Mouse (Mus musculus) erythroid progenitor cell, adult 5-6 weeks (primary cell): ENCODE results near the gene Stoml2. TPM values are rescaled to one million over a fixed set of nuclear protein-coding genes. Genes with fewer than 3 reads are reported as not detected.
A peak's percentile ranks its signal among the peaks of the same experiment; 100 is the strongest.

Source experiments
- ATAC-seq: replicated peaks from 2 replicates; pipeline ENCODE4 v1.8.0; 2016; ENCODE audit warnings: moderate number of reproducible peaks, mild to moderate bottlenecking, moderate TSS enrichment, inconsistent platforms; ENCODE audit not compliant: poor library complexity, low FRiP score, severe bottlenecking
- total RNA-seq, 2 experiments: library from RNA; stranded (forward) in 1 of 2; stranded (reverse) in 1 of 2; fragments of 150-400 nt in 1 of 2; fragments of 186-747, 209-891 nt in 1 of 2; gene quantifications; 2 replicates each; pipeline versions ENCODE4 v1.2.3 to v1.2.4; 2015 to 2017; ENCODE audit warnings: low replicate concordance in 2 of 2

The Stoml2 gene
- total RNA-seq, 2 experiments from 2014 or later: 34.6 to 81.3 TPM

- no peak for ATAC-seq
Measured at GRCm38 (mm10) chr4:43039609-43040008, 8.1 kb upstream of the Stoml2 start.

GRCm38 (mm10) chr4:43038567-43039495 lies 7.3 kb upstream of the Stoml2 start:
- ATAC-seq: peak; percentile 55

DNA sequence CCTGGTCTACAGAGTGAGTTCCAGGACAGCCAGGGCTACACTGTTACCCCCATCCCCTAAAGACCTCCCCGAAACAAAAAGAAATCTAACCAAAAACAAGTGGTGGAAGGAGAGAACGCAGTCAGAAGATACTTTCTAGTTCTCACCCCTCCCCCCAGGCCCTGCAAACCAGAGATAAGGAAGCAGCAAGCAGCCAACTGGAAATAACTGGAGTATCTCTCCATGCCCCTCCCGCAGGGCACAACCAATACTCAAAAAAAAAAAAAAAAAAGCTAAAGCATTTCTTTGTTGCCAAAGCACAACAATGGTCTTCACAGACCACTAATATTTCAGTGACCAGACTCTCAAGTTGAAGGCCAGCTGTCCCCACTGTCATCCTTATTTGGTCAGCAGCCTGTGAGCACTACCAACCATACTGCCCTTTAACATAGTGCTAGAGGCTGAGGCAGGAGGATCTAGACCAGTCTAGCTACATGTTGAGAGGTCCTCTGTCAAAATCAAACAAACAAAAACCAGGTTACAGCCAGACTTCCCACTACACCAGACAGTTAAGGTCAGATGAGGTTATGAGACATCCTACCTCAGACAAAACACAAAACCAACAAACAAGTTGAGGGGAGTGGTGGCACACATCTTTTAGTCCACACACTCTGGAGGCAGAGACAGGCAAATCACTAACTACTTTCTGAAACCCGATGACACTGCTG lies 6.5 kb upstream of the Stoml2 start:
- peak; percentile 76 for ATAC-seq

GRCm38 (mm10) chr4:43036356-43036755 lies 4.8 kb upstream of the Stoml2 start:
- no peak for ATAC-seq

DNA sequence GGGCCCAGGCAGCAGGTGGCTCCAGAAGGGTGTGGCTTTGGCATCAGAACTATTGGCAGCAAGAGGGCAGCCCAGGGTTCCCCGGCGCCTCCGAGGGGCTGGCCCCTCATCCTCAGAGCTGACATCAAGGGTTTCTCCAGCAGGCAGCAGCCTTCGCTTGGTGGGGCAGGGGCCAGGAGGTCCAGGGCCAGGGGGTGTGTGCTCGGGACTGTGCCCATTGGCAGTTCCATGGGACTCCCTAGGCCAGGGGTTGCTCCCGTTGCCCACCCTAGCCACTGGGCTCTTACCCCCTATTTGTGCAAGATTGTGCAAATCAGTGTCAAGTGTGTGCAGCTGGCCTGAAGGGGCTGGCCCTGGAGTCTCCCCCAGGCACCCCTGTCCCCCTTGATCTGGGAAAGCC lies 4.3 kb upstream of the Stoml2 start:
- no peak for ATAC-seq

- no peak for ATAC-seq
Measured at GRCm38 (mm10) chr4:43033481-43033880, 2.0 kb upstream of the Stoml2 start.

DNA sequence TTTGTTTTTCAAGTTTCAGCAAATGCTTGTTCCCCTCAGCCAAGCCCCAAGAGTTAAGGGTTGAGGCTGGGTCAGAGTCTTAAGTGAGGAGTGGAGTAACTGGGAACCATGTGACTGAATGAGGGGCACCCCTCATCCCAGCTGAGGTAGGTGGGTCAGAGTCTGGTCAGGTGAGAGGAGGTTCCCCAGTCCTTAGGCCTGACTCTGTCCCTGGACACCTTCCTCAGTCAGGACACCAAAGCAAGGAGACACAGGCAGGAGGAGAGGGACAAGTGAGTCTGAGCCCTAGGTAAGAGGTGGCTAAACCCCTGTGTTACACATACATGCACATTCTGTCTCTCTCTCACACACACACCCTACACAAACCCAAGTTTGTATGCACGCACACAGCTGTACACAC lies 991 bp upstream of the Stoml2 start:
- ATAC-seq: no peak

GRCm38 (mm10) chr4:43030780-43031230 lies 705 bp downstream of the Stoml2 start:
- ATAC-seq: peak; percentile 65

GRCm38 (mm10) chr4:43030352-43030751 lies 1.2 kb downstream of the Stoml2 start:
- ATAC-seq: peak; percentile 11

GRCm38 (mm10) chr4:43029749-43030148 lies 1.8 kb downstream of the Stoml2 start:
- no peak for ATAC-seq

DNA sequence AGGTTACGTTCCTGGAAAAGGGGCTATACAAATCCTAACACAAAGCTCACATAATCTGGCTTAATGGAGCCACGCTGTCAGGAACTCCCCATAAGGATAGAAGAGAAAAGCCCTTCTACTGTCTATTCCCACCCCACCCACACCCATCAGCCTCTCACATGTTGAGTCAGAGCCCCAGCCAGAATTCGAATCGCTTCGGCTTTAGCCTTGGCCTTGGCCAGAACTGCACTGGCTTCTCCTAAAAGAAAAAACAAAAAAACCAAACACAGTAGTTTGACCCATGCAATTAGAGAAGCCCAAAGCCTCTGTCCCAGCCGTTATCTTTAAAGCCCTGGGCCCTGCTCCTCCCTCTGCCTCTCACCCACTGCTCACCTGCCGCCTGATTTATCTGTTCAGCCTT lies 2.4 kb downstream of the Stoml2 start:
- no peak for ATAC-seq

DNA sequence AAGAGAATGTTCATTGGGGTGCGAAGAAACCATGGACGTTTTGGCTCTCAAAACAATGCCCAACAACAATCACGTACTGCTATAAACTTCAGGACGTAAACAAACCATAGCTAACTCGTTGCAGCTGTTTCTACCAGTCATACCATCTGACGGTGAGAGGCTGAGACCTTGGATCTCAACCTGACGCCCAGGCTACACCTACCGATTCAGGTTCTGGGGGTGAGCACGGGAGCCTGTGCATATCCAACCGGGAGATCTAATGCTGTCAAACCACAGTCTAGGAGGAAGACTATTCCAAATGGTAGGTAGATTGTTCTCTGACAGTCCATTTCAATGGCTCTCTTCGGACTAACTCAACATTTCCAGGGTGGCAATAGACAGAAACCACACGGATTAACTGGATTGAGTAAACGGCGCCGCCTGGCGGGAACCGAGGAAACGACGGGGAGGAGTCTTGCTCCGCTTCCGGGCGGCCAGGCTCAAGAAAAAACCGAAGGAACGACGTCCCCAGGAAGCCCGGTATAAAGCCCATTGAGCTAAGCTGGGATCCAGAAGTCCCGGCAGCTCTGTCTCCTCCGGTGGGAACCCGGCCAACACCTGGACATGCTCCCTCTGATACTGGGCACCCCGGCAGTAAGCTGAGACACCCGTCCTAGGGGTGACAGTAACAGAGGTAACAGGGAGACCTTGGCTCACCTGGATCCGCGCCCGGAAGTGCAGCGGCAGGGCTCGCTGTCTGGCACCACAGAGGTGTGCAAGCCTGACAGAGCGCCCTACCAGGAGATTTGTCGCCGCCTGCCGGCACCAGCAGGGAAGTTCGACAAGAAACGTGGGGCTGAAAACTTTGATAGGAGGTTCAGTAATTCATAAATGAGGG lies 6.2 kb downstream of the Stoml2 start, which contains the start of gene Pigo:
Gene Pigo (minus strand): TSS at position 736 of the 877 bp plus-strand sequence.
- peak; percentile 93 for ATAC-seq

DNA sequence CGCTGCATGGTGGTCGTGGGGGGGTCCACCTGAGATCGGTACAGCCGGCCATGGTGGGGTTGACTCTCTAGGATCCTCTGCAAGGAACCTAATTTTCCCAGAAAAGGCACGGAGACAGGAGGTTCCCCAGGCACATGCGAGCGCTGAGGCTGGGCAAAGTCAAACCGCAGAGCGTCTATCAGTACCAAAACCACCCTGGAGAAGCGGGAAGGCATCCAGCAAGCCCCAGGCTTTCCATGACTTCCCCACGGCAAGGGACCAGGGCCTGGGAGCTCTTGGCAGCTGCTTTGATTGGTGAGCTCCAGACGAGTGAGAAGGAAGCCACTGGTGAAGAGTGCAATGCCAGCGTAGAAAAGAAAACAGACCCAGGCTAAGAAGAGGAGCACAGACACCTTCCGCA lies 6.8 kb downstream of the Stoml2 start:
- no peak for ATAC-seq

GRCm38 (mm10) chr4:43021341-43021740 lies 10.2 kb downstream of the Stoml2 start:
- no peak for ATAC-seq

DNA sequence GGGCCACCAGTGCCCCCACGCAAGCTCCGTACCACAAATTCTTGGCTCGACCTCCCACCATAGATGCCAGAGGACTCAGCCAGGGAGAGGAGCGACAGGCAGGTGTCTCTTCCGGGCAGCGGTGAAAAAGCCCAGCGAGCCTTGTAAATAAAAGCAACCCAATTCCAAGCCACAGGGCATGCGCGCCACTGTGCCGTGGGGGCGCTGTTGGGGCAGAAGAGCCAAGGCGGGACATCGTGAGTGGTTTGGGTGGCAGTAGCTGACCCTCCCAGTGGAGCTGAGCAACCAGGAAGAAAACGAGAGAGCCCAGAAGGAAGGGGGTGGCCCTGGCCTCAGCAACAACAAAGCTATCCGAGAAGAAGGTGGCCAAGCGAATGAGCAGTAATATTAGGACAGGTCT lies 10.6 kb downstream of the Stoml2 start:
- ATAC-seq: no peak

GRCm38 (mm10) chr4:43019641-43020465 lies 11.7 kb downstream of the Stoml2 start:
- no peak for ATAC-seq

GRCm38 (mm10) chr4:43019176-43019575 lies 12.3 kb downstream of the Stoml2 start:
- no peak for ATAC-seq

GRCm38 (mm10) chr4:43018156-43018555 lies 13.4 kb downstream of the Stoml2 start:
- no peak for ATAC-seq

GRCm38 (mm10) chr4:43012091-43012490 lies 19.4 kb downstream of the Stoml2 start:
- no peak for ATAC-seq
